ENCODE assay signal across 13 mouse cellular contexts in the genomic region with DNA sequence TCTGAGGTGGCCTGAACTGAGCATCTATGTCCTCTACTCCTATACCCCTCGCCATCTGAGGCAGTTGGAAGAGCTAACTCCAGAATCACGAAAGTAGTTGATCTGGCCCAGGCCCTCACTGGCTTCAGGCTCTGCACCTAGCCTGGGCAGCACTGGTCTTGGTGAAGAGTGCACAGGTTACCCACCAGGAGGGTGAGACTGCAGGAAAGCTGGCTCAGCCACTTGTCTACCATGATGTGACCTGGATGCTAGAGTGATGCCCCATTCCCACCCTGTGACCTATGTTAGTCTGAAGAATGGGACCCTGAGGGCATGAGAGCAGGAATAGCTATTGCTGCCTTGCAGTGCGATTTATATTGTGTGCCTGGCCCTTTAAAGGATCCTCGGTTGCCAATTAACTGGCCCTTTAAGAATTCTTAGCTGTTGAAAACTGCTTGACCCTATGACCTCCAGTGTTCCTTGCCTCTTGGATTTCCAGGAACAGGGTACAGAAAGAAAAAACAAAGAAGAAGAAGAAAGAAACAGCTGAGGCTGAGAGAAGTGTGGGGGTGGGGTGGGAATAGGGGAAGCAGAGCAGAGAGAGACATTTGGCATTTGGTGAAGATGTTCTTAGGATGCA.
A peak's percentile ranks its signal among the peaks of the same experiment; 100 is the strongest.
DNase-seq lines count a peak whose midpoint lies in the region; TF ChIP-seq lines count a peak whose summit lies in the region.
"Had no signal": no experiment of that assay in that cellular context is flagged by ENCODE, and none has a peak within 500 bp of the region (broad histone marks: within the 10 kb centered on the region; RNA-seq: fewer than 3 reads in every experiment).

No protein-coding gene starts in this region.

- no peak overlapping the region for H3K9ac ChIP-seq in heart, adult 2 months (ENCODE audit: low read depth, low read length)
- H3K9ac ChIP-seq: hindbrain, embryonic 15.5 days; lung, embryonic 15.5 days had no signal

- WGBS in heart, adult 2 months, result 56% methylated on average over 4 of the region's 4 CpGs

- H3K79me2 ChIP-seq in heart, adult 2 months (replicated peaks; ENCODE audit: control insufficient read depth, insufficient read depth, low read length), result no peaks in the 10 kb centered on the region

- no peak overlapping the region for H3K27ac ChIP-seq in heart, adult 2 months
- no peak overlapping the region for H3K27ac ChIP-seq in testis, adult 2 months (ENCODE audit: control insufficient read depth, insufficient read depth, low read depth, low read length)
- no peak overlapping the region for H3K27ac ChIP-seq in layer of hippocampus, adult 2 months
- H3K27ac ChIP-seq: hindbrain, embryonic 15.5 days; lung, embryonic 15.5 days had no signal

- H3K36me3 ChIP-seq in heart, adult 2 months (ENCODE audit: control insufficient read depth, insufficient read depth, low read length), result no peaks in the 10 kb centered on the region
- H3K36me3 ChIP-seq in testis, adult 2 months (ENCODE audit: control insufficient read depth, insufficient read depth, low read length), result no peaks in the 10 kb centered on the region
- H3K36me3 ChIP-seq: hindbrain, embryonic 15.5 days; lung, embryonic 15.5 days had no signal

- no peak for TF ChIP-seq POLR2A in heart, adult 2 months (IDR thresholded peaks at IDR 0.05; ENCODE audit: insufficient read depth, low read depth, low read length)
- no peak for TF ChIP-seq POLR2A in testis, adult 2 months (IDR thresholded peaks at IDR 0.05; ENCODE audit: control insufficient read depth, low read depth, low read length)

- peak; percentile 2 to 6 for DNase-seq in heart, adult 9 months (ENCODE audit: low spot score in 2 of 2)
- no peak for DNase-seq in heart, adult 2 months
- no peak for DNase-seq in testis, postnatal 14 days (ENCODE audit: low spot score)
- peak; percentile 10 for DNase-seq in lung, postnatal 25 days (ENCODE audit: low spot score)
- no peak for DNase-seq in ovary, postnatal 36 days (ENCODE audit: low spot score)
- DNase-seq in thymus, postnatal 25 days, result no peak
- DNase-seq in layer of hippocampus, adult 2 months (ENCODE audit: low spot score in 2 of 2), result no peak
- DNase-seq: adrenal gland, postnatal 36 days; cerebellum, postnatal 10 days; layer of hippocampus, postnatal 36 days had no signal

- H3K4me1 ChIP-seq in heart, adult 2 months (ENCODE audit: control insufficient read depth, insufficient read depth, low read length), result no peaks in the 10 kb centered on the region
- H3K4me1 ChIP-seq in testis, adult 2 months (ENCODE audit: control insufficient read depth, insufficient read depth, low read length), result peaks cover 2% of the 10 kb centered on the region; the same call in 1 of the 2 replicates

- TF ChIP-seq EP300 in heart, adult 2 months (IDR thresholded peaks at IDR 0.05; ENCODE audit: insufficient read depth, low read depth, low read length), result no peak

- intact Hi-C loops in heart, adult 2 months (cut with DNase I), result no loop called here

- no peak for TF ChIP-seq CTCF in heart, adult 2 months (IDR thresholded peaks at IDR 0.05)
- TF ChIP-seq CTCF in testis, adult 2 months (IDR thresholded peaks at IDR 0.05; ENCODE audit: control insufficient read depth, insufficient read depth, insufficient replicate concordance, low read depth, low read length), result no peak
- no peak for TF ChIP-seq CTCF in layer of hippocampus, adult 2 months (conservative IDR thresholded peaks at IDR 0.05)

- no peaks in the 10 kb centered on the region for H3K27me3 ChIP-seq in heart, adult 2 months (ENCODE audit: control insufficient read depth, insufficient read depth, low read length)
- no peaks in the 10 kb centered on the region for H3K27me3 ChIP-seq in testis, adult 2 months (ENCODE audit: control insufficient read depth, insufficient read depth, low read length)
- H3K27me3 ChIP-seq: hindbrain, embryonic 15.5 days; lung, embryonic 15.5 days had no signal

- H3K4me3 ChIP-seq in heart, adult 2 months, result no peak overlapping the region
- peak overlapping the region; percentile 18 for H3K4me3 ChIP-seq in testis, adult 2 months (ENCODE audit: control insufficient read depth, low read depth, low read length)
- H3K4me3 ChIP-seq in layer of hippocampus, adult 2 months, result no peak overlapping the region
- H3K4me3 ChIP-seq: hindbrain, embryonic 15.5 days; lung, embryonic 15.5 days had no signal

Comparison
In these comparisons a context has a peak if more than half of its experiments do, and no peak if none do; other contexts are left out.
1. DNase-seq: peak in heart, adult 9 months (2 of 2) and lung, postnatal 25 days (single experiment); none in heart, adult 2 months (0 of 2), testis, postnatal 14 days (single experiment), ovary, postnatal 36 days (single experiment), thymus, postnatal 25 days (single experiment) and layer of hippocampus, adult 2 months (0 of 2).